Mouse (Mus musculus): ENCODE measurements around the gene Hormad1.
"Not testable (repeated sequence)": the region's sequence is repeated elsewhere in the genome, so short reads cannot be mapped to it uniquely, and the experiment has no call there.

Hormad1 gene

GRCm38 (mm10) chr3:95559437-95559836, at the start of gene Hormad1:
Hormad1 (plus strand) TSS chr3:95559677.
- no peak for DNase-seq (ENCODE audit: low spot score in 2 of 2)

- DNase-seq (ENCODE audit: low spot score in 2 of 2) = no peak
Observed at GRCm38 (mm10) chr3:95511611-95512180, 47.8 kb upstream of the Hormad1 start.

- no peak for DNase-seq (ENCODE audit: low spot score in 2 of 2)
Observed at GRCm38 (mm10) chr3:95516614-95517041, 42.8 kb upstream of the Hormad1 start.

GRCm38 (mm10) chr3:95517493-95517898, 42.0 kb upstream of the Hormad1 start:
- peak in 1 of 2 experiments; percentile 51 for DNase-seq (ENCODE audit: low spot score in 2 of 2)

GRCm38 (mm10) chr3:95518891-95519290, 40.6 kb upstream of the Hormad1 start:
- DNase-seq (ENCODE audit: low spot score in 2 of 2) = no peak

- no peak for DNase-seq (ENCODE audit: low spot score in 2 of 2)
Observed at GRCm38 (mm10) chr3:95519315-95519714, 40.2 kb upstream of the Hormad1 start.

- no peak for DNase-seq (ENCODE audit: low spot score in 2 of 2)
Observed at GRCm38 (mm10) chr3:95520100-95520499, 39.4 kb upstream of the Hormad1 start.

GRCm38 (mm10) chr3:95521168-95521567, 38.3 kb upstream of the Hormad1 start:
- DNase-seq (ENCODE audit: low spot score in 2 of 2) = peak in 1 of 2 experiments; percentile 12

- DNase-seq (ENCODE audit: low spot score in 2 of 2) = peak in 1 of 2 experiments; percentile 35
Observed at GRCm38 (mm10) chr3:95523662-95524061, 35.8 kb upstream of the Hormad1 start.

- no peak for DNase-seq (ENCODE audit: low spot score in 2 of 2)
Observed at GRCm38 (mm10) chr3:95524673-95525072, 34.8 kb upstream of the Hormad1 start.

- DNase-seq (ENCODE audit: low spot score in 2 of 2) = no peak
Observed at GRCm38 (mm10) chr3:95526111-95526510, 33.4 kb upstream of the Hormad1 start.

- DNase-seq (ENCODE audit: low spot score in 2 of 2) = peak in 1 of 2 experiments; percentile 13
Observed at GRCm38 (mm10) chr3:95526622-95527211, 32.8 kb upstream of the Hormad1 start, which contains the start of gene Ctss. Ctss (plus strand) TSS chr3:95526786.

GRCm38 (mm10) chr3:95529814-95530213, 29.7 kb upstream of the Hormad1 start:
- DNase-seq (ENCODE audit: low spot score in 2 of 2) = peak in 1 of 2 experiments; percentile 35

- no peak for DNase-seq (ENCODE audit: low spot score in 2 of 2)
Observed at GRCm38 (mm10) chr3:95531025-95531424, 28.5 kb upstream of the Hormad1 start.

GRCm38 (mm10) chr3:95533364-95533763, 26.1 kb upstream of the Hormad1 start:
- no peak for DNase-seq (ENCODE audit: low spot score in 2 of 2)

GRCm38 (mm10) chr3:95534927-95535326, 24.6 kb upstream of the Hormad1 start:
- no peak for DNase-seq (ENCODE audit: low spot score in 2 of 2)

- DNase-seq (ENCODE audit: low spot score in 2 of 2) = no peak
Observed at GRCm38 (mm10) chr3:95538936-95539335, 20.5 kb upstream of the Hormad1 start.

- no peak for DNase-seq (ENCODE audit: low spot score in 2 of 2)
Observed at GRCm38 (mm10) chr3:95539837-95540236, 19.6 kb upstream of the Hormad1 start.

- DNase-seq (ENCODE audit: low spot score in 2 of 2) = not testable (repeated sequence)
Observed at GRCm38 (mm10) chr3:95541186-95541585, 18.3 kb upstream of the Hormad1 start.

GRCm38 (mm10) chr3:95542171-95542570, 17.3 kb upstream of the Hormad1 start:
- no peak for DNase-seq (ENCODE audit: low spot score in 2 of 2)

GRCm38 (mm10) chr3:95542981-95543380, 16.5 kb upstream of the Hormad1 start:
- DNase-seq (ENCODE audit: low spot score in 2 of 2) = no peak

- DNase-seq (ENCODE audit: low spot score in 2 of 2) = no peak
Observed at GRCm38 (mm10) chr3:95550176-95550575, 9.3 kb upstream of the Hormad1 start.

- no peak for DNase-seq (ENCODE audit: low spot score in 2 of 2)
Observed at GRCm38 (mm10) chr3:95553986-95554385, 5.5 kb upstream of the Hormad1 start.
